Mouse (Mus musculus) large intestine, adult 2 months (tissue): ENCODE measurements around the gene Avil. TPM values are rescaled to one million over a fixed set of nuclear protein-coding genes. Genes with fewer than 3 reads are reported as not detected.

Source experiments
- polyA plus RNA-seq: library from polyadenylated mRNA; depleted of rRNA; stranded (reverse); fragments of >200 nt; gene quantifications from 2 replicates; pipeline ENCODE4 v1.2.3, GENCODE M21; 2012; rRNA removed

The Avil gene
- polyA plus RNA-seq, 1 experiment, result 1.5 TPM

Other genes with a start within 250 kb of the Avil start
- gene Atp23, start 99.4 kb upstream of the Avil start, polyA plus RNA-seq, result 7.8 and 9.3 TPM in 2 replicates
- 123 TPM in 2 replicates for gene Ctdsp2, start 22.0 kb upstream of the Avil start, polyA plus RNA-seq
- gene Tsfm, start 30.1 kb downstream of the Avil start, polyA plus RNA-seq, result 39.0 and 39.4 TPM in 2 replicates
- 20.7 and 22.6 TPM in 2 replicates for gene Mettl1, start 40.7 kb downstream of the Avil start, polyA plus RNA-seq
- 1.4 TPM in 2 replicates for gene Eef1akmt3, start 40.8 kb downstream of the Avil start, polyA plus RNA-seq
- gene Cyp27b1, start 47.5 kb downstream of the Avil start, polyA plus RNA-seq, result 0.22 and 0.27 TPM in 2 replicates
- gene March9, start 59.5 kb downstream of the Avil start, polyA plus RNA-seq, result 3.2 and 3.5 TPM in 2 replicates
- 228 and 258 TPM in 2 replicates for gene Cdk4, start 62.8 kb downstream of the Avil start, polyA plus RNA-seq
- 73.8 and 85.4 TPM in 2 replicates for gene Tspan31, start 69.6 kb downstream of the Avil start, polyA plus RNA-seq
- 4.0 and 7.1 TPM in 2 replicates for gene Agap2, start 74.6 kb downstream of the Avil start, polyA plus RNA-seq
- gene Os9, start 120.4 kb downstream of the Avil start, polyA plus RNA-seq, result 71.3 and 102 TPM in 2 replicates
- gene B4galnt1, start 164.5 kb downstream of the Avil start, polyA plus RNA-seq, result 247 and 361 TPM in 2 replicates
- gene Slc26a10, start 179.9 kb downstream of the Avil start, polyA plus RNA-seq, result 0.41 and 0.90 TPM in 2 replicates
- gene Arhgef25, start 189.4 kb downstream of the Avil start, polyA plus RNA-seq, result 16.0 and 20.5 TPM in 2 replicates
- gene Dtx3, start 195.0 kb downstream of the Avil start, polyA plus RNA-seq, result 38.0 and 47.9 TPM in 2 replicates
- gene Pip4k2c, start 210.9 kb downstream of the Avil start, polyA plus RNA-seq, result 38.9 and 42.6 TPM in 2 replicates